Comparison of ENCODE assay signal across 19 mouse cellular contexts in genomic region chr4:35934056-35934661, GRCm38 (mm10).
DNase-seq lines count a peak whose midpoint lies in the region; ATAC-seq lines count a peak whose summit lies in the region.
"Had no signal": no experiment of that assay in that cellular context is flagged by ENCODE, and none has a peak within 500 bp of the region (broad histone marks: within the 10 kb centered on the region; RNA-seq: fewer than 3 reads in every experiment).

No protein-coding gene starts in this region.

- DNase-seq in forebrain, embryonic 14.5 days (ENCODE audit: low spot score) = peak; percentile 15
- peak; percentile 12 for DNase-seq in Muller cell, postnatal 12 days (ENCODE audit: inconsistent ontology term)
- DNase-seq in mesoderm, embryonic 11.5 days (ENCODE audit: low read depth, low spot score) = peak; percentile 22
- DNase-seq in layer of hippocampus, adult 9-11 months = no peak
- DNase-seq: cerebellum, adult 9-11 months; gastrocnemius, adult 2 months had no signal

- H3K27me3 ChIP-seq in forebrain, embryonic 14.5 days (replicated peaks; ENCODE audit: control insufficient read depth, insufficient read depth, low read length) = no peaks in the 10 kb centered on the region
- H3K27me3 ChIP-seq in forebrain, embryonic 15.5 days = no peaks in the 10 kb centered on the region
- no peaks in the 10 kb centered on the region for H3K27me3 ChIP-seq in megakaryocyte, embryonic 14.5 days (replicated peaks)
- H3K27me3 ChIP-seq: forebrain, embryonic 13.5 days; limb, embryonic 15.5 days; liver, embryonic 15.5 days; midbrain, embryonic 15.5 days had no signal

- 12% methylated on average over 4 of the region's 4 CpGs for WGBS in forebrain, embryonic 14.5 days
- WGBS in forebrain, embryonic 15.5 days = 6% methylated on average over 4 of the region's 4 CpGs

- no peaks in the 10 kb centered on the region for H3K4me1 ChIP-seq in forebrain, embryonic 14.5 days (ENCODE audit: control insufficient read depth, insufficient read depth, low read length)
- H3K4me1 ChIP-seq in forebrain, embryonic 15.5 days = peaks cover 4% of the 10 kb centered on the region; the same call in 1 of the 2 replicates
- no peaks in the 10 kb centered on the region for H3K4me1 ChIP-seq in megakaryocyte, embryonic 14.5 days
- H3K4me1 ChIP-seq: limb, embryonic 15.5 days; liver, embryonic 15.5 days; midbrain, embryonic 15.5 days had no signal

- no peak overlapping the region for H3K4me3 ChIP-seq in forebrain, embryonic 14.5 days (ENCODE audit: low read depth, low read length)
- H3K4me3 ChIP-seq in forebrain, embryonic 15.5 days = no peak overlapping the region
- H3K4me3 ChIP-seq in megakaryocyte, embryonic 14.5 days (replicated peaks) = peak overlapping the region; percentile 28
- H3K4me3 ChIP-seq: forebrain, embryonic 13.5 days; gastrocnemius, adult 2 months; limb, embryonic 15.5 days; liver, embryonic 15.5 days; midbrain, embryonic 15.5 days; myocyte had no signal

- no peak overlapping the region for H3K27ac ChIP-seq in forebrain, embryonic 14.5 days (ENCODE audit: low read depth, low read length)
- H3K27ac ChIP-seq in forebrain, embryonic 15.5 days (replicated peaks) = no peak overlapping the region
- H3K27ac ChIP-seq: forebrain, embryonic 13.5 days; gastrocnemius, adult 2 months; hindbrain, postnatal 0 days; limb, embryonic 15.5 days; liver, embryonic 15.5 days; macrophage; midbrain, embryonic 15.5 days; stomach, postnatal 0 days had no signal

- no peak overlapping the region for H3K4me2 ChIP-seq in forebrain, embryonic 14.5 days (ENCODE audit: low read length)
- no peak overlapping the region for H3K4me2 ChIP-seq in forebrain, embryonic 15.5 days (replicated peaks)
- H3K4me2 ChIP-seq: forebrain, embryonic 13.5 days; heart, embryonic 11.5 days; limb, embryonic 15.5 days; liver, embryonic 15.5 days; midbrain, embryonic 15.5 days had no signal

- no peak for ATAC-seq in forebrain, embryonic 14.5 days
- ATAC-seq in forebrain, embryonic 15.5 days (replicated peaks) = no peak
- no peak for ATAC-seq in megakaryocyte, adult 5-6 weeks (ENCODE audit: poor library complexity, severe bottlenecking)
- ATAC-seq: forebrain, embryonic 13.5 days; hindbrain, postnatal 0 days; intestine, postnatal 0 days; midbrain, embryonic 15.5 days had no signal

- no peaks in the 10 kb centered on the region for H3K9me3 ChIP-seq in forebrain, embryonic 14.5 days (replicated peaks; ENCODE audit: control insufficient read depth, low read length)
- no peaks in the 10 kb centered on the region for H3K9me3 ChIP-seq in forebrain, embryonic 15.5 days
- H3K9me3 ChIP-seq in megakaryocyte, embryonic 14.5 days = 0 out of 2 replicates have a peak, but pooled peaks cover 2% of the 10 kb centered on the region
- H3K9me3 ChIP-seq: forebrain, embryonic 13.5 days; limb, embryonic 15.5 days; liver, embryonic 15.5 days; midbrain, embryonic 15.5 days had no signal

- no peak overlapping the region for H3K9ac ChIP-seq in forebrain, embryonic 14.5 days (ENCODE audit: low read length)
- no peak overlapping the region for H3K9ac ChIP-seq in forebrain, embryonic 15.5 days (replicated peaks)
- H3K9ac ChIP-seq: forebrain, embryonic 13.5 days; limb, embryonic 15.5 days; liver, embryonic 15.5 days; midbrain, embryonic 15.5 days had no signal

- H3K36me3 ChIP-seq in forebrain, embryonic 14.5 days (ENCODE audit: control insufficient read depth, insufficient read depth, low read length) = no peaks in the 10 kb centered on the region
- no peaks in the 10 kb centered on the region for H3K36me3 ChIP-seq in forebrain, embryonic 15.5 days
- H3K36me3 ChIP-seq in megakaryocyte, embryonic 14.5 days (replicated peaks; ENCODE audit: low read length) = no peaks in the 10 kb centered on the region
- H3K36me3 ChIP-seq: limb, embryonic 15.5 days; liver, embryonic 15.5 days; midbrain, embryonic 15.5 days had no signal
